Mouse (Mus musculus): ENCODE measurements around the gene Ing4. TPM values are rescaled to one million over a fixed set of nuclear protein-coding genes. Genes with fewer than 3 reads are reported as not detected.

Ing4 gene
- total and polyA plus RNA-seq, 3 experiments, result 29.5 to 34.9 TPM; not detected in 1

GRCm38 (mm10) chr6:125071170-125071895 lies 31.8 kb downstream of the Ing4 start:
- H3K4me3 ChIP-seq (ENCODE audit: control insufficient read depth in 1 of 2, insufficient read depth in 1 of 2, low read depth in 2 of 2, low read length in 2 of 2), result peak overlapping the region; percentile 52 to 54
- peak overlapping the region; percentile 95 for H3K27ac ChIP-seq (ENCODE audit: control insufficient read depth, low read depth, low read length)
- peaks cover 9 to 21% of the 10 kb centered on the region in 2 experiments for H3K4me1 ChIP-seq (ENCODE audit: control insufficient read depth in 1 of 2, insufficient read depth in 2 of 2, low read length in 2 of 2)
- no peaks in the 10 kb centered on the region for H3K9me3 ChIP-seq (replicated peaks; ENCODE audit: insufficient read depth, low read length)
- peak; percentile 96 for DNase-seq (ENCODE audit: low read depth, low spot score)
- peaks cover 0 to 9% of the 10 kb centered on the region in 2 experiments; a peak in 2 of 4 replicates for H3K36me3 ChIP-seq (ENCODE audit: control insufficient read depth in 1 of 2, insufficient read depth in 2 of 2, low read length in 2 of 2)
- peak overlapping the region; percentile 54 for H3K9ac ChIP-seq (ENCODE audit: control insufficient read depth, low read depth, low read length, poor library complexity, severe bottlenecking)
- H3K27me3 ChIP-seq (ENCODE audit: control insufficient read depth in 1 of 2, insufficient read depth in 2 of 2, low read length in 2 of 2), result no peaks in the 10 kb centered on the region
- TF ChIP-seq POLR2A (IDR thresholded peaks at IDR 0.05; ENCODE audit: control insufficient read depth in 1 of 2, insufficient read depth in 1 of 2, low read depth in 1 of 2, low read length in 2 of 2, poor library complexity in 1 of 2) (peak in 1 of 2 experiments; percentile 75; a peak in 2 of 4 replicates), RCOR1 (IDR thresholded peaks at IDR 0.05; ENCODE audit: low read depth, low read length) (peak; percentile 88), TBP (IDR thresholded peaks at IDR 0.05; ENCODE audit: low read depth, low read length) (peak; percentile 65; the same call in 1 of the 2 replicates), MXI1 (IDR thresholded peaks at IDR 0.05; ENCODE audit: low read depth, low read length) (peak; percentile 97), NRF1 (IDR thresholded peaks at IDR 0.05; ENCODE audit: insufficient read depth, low read depth, low read length, poor library complexity, severe bottlenecking) (peak; percentile 41; the same call in 1 of the 2 replicates), TCF12 (IDR thresholded peaks at IDR 0.05; ENCODE audit: low read depth, low read length) (peak; percentile 93), ELF1 (IDR thresholded peaks at IDR 0.05; ENCODE audit: low read depth, low read length) (peak; percentile 41; the same call in 1 of the 2 replicates), EP300 (IDR thresholded peaks at IDR 0.05; ENCODE audit: low read depth in 1 of 2, low read length in 2 of 2) (peak; percentile 76 to 87), SIN3A (IDR thresholded peaks at IDR 0.05; ENCODE audit: low read length) (peak; percentile 78), BHLHE40 (IDR thresholded peaks at IDR 0.05; ENCODE audit: borderline replicate concordance, low read depth, low read length) (peak; percentile 80), ZC3H11A (IDR thresholded peaks at IDR 0.05; ENCODE audit: low read depth, low read length) (no peak), TAL1 (IDR thresholded peaks at IDR 0.05; ENCODE audit: low read length) (peak; percentile 95), GABPA (IDR thresholded peaks at IDR 0.05; ENCODE audit: low read depth, low read length) (no peak), MYC (IDR thresholded peaks at IDR 0.05; ENCODE audit: low read depth, low read length) (peak; percentile 97), ETS1 (IDR thresholded peaks at IDR 0.05; ENCODE audit: low read depth, low read length) (peak; percentile 83), MAX (IDR thresholded peaks at IDR 0.05; ENCODE audit: low read length) (peak; percentile 91), POLR2AphosphoS5 (IDR thresholded peaks at IDR 0.05; ENCODE audit: borderline replicate concordance, low read depth, low read length) (0 out of 2 replicates have a peak, but pooled peaks have one; percentile 44), GATA1 (IDR thresholded peaks at IDR 0.05; ENCODE audit: low read depth, low read length) (peak; percentile 95), MAFK (IDR thresholded peaks at IDR 0.05; ENCODE audit: borderline replicate concordance, low read depth, low read length) (no peak), ZMIZ1 (IDR thresholded peaks at IDR 0.05; ENCODE audit: low read depth, low read length) (no peak)
- no peaks in the 10 kb centered on the region for H3K79me2 ChIP-seq (ENCODE audit: control insufficient read depth, insufficient read depth, low read length, poor library complexity)

Measured in MEL (cell line).